Mouse (Mus musculus): ENCODE data around the gene Fam117a. TPM values are rescaled to one million over a fixed set of nuclear protein-coding genes. Genes with fewer than 3 reads are reported as not detected.
"Not testable (repeated sequence)": the region's sequence is repeated elsewhere in the genome, so short reads cannot be mapped to it uniquely, and the experiment has no call there.

Gene Fam117a
- total and polyA plus RNA-seq, 3 experiments: 30.9 to 159 (median 105) TPM

- Histone ChIP-seq H3K9me3 (replicated peaks) (no peaks in the 10 kb centered on the region), H3K36me3 (replicated peaks) (no peaks in the 10 kb centered on the region), H3K4me1 (ENCODE audit: insufficient read depth, low read depth, low read length) (no peaks in the 10 kb centered on the region), H3K27me3 (ENCODE audit: insufficient read depth, low read length) (peaks cover 69% of the 10 kb centered on the region), H3K4me3 (ENCODE audit: low read depth, low read length) (no peak overlapping the region)
- no peak for DNase-seq (ENCODE audit: low spot score)
- no peak for ATAC-seq (ENCODE audit: extremely low read depth, insufficient number of reproducible peaks, low FRiP score, poor library complexity, severe bottlenecking)
- TF ChIP-seq GATA2 (IDR thresholded peaks at IDR 0.05; ENCODE audit: borderline replicate concordance, low read depth, low read length): no peak
- no peak for TF ChIP-seq POLR2AphosphoS5 (IDR thresholded peaks at IDR 0.05; ENCODE audit: insufficient replicate concordance, low read depth, low read length)
- no peak for TF ChIP-seq TAL1 (conservative IDR thresholded peaks at IDR 0.05; ENCODE audit: low read depth, low read length)
- no peak for TF ChIP-seq CTCF (IDR thresholded peaks at IDR 0.05; ENCODE audit: low read depth, low read length)
- TF ChIP-seq GATA1 (IDR thresholded peaks at IDR 0.05; ENCODE audit: borderline replicate concordance, low read length): no peak
These were observed 65.9 kb downstream of the Fam117a start for GRCm38 (mm10) chr11:95402658-95403101.

GRCm38 (mm10) chr11:95403382-95404340, 66.8 kb downstream of the Fam117a start:
- no peak overlapping the region for H3K4me3 ChIP-seq (ENCODE audit: low read depth, low read length)
- H3K9me3 ChIP-seq (replicated peaks): no peaks in the 10 kb centered on the region
- no peak for ATAC-seq (ENCODE audit: extremely low read depth, insufficient number of reproducible peaks, low FRiP score, poor library complexity, severe bottlenecking)
- H3K4me1 ChIP-seq (ENCODE audit: insufficient read depth, low read depth, low read length): no peaks in the 10 kb centered on the region
- DNase-seq (ENCODE audit: low spot score): no peak
- H3K27me3 ChIP-seq (ENCODE audit: insufficient read depth, low read length): peaks cover 66% of the 10 kb centered on the region
- no peaks in the 10 kb centered on the region for H3K36me3 ChIP-seq (replicated peaks)
- TF ChIP-seq CTCF (IDR thresholded peaks at IDR 0.05; ENCODE audit: low read depth, low read length) (no peak), GATA2 (IDR thresholded peaks at IDR 0.05; ENCODE audit: borderline replicate concordance, low read depth, low read length) (no peak), TAL1 (conservative IDR thresholded peaks at IDR 0.05; ENCODE audit: low read depth, low read length) (no peak)

- no peak for TF ChIP-seq CTCF (IDR thresholded peaks at IDR 0.05; ENCODE audit: low read depth, low read length)
- no peak for TF ChIP-seq TAL1 (conservative IDR thresholded peaks at IDR 0.05; ENCODE audit: low read depth, low read length)
- no peak for TF ChIP-seq GATA2 (IDR thresholded peaks at IDR 0.05; ENCODE audit: borderline replicate concordance, low read depth, low read length)
- no peak for TF ChIP-seq POLR2AphosphoS5 (IDR thresholded peaks at IDR 0.05; ENCODE audit: insufficient replicate concordance, low read depth, low read length)
- H3K4me1 ChIP-seq (ENCODE audit: insufficient read depth, low read depth, low read length): no peaks in the 10 kb centered on the region
- peaks cover 54% of the 10 kb centered on the region for H3K27me3 ChIP-seq (ENCODE audit: insufficient read depth, low read length)
- no peak for DNase-seq (ENCODE audit: low spot score)
- no peak overlapping the region for H3K4me3 ChIP-seq (ENCODE audit: low read depth, low read length)
- H3K9me3 ChIP-seq (replicated peaks): no peaks in the 10 kb centered on the region
- no peak for ATAC-seq (ENCODE audit: extremely low read depth, insufficient number of reproducible peaks, low FRiP score, poor library complexity, severe bottlenecking)
- no peaks in the 10 kb centered on the region for H3K36me3 ChIP-seq (replicated peaks)
These were observed 69.0 kb downstream of the Fam117a start for GRCm38 (mm10) chr11:95405771-95406170.

GRCm38 (mm10) chr11:95406398-95406797, 69.6 kb downstream of the Fam117a start:
- not testable (repeated sequence) for H3K4me3 ChIP-seq (ENCODE audit: low read depth, low read length); H3K4me1 ChIP-seq (ENCODE audit: insufficient read depth, low read depth, low read length); ATAC-seq (ENCODE audit: extremely low read depth, insufficient number of reproducible peaks, low FRiP score, poor library complexity, severe bottlenecking); H3K9me3 ChIP-seq (replicated peaks); DNase-seq (ENCODE audit: low spot score); H3K36me3 ChIP-seq (replicated peaks)
- H3K27me3 ChIP-seq (ENCODE audit: insufficient read depth, low read length): peaks cover 48% of the 10 kb centered on the region

- TF ChIP-seq TAL1 (conservative IDR thresholded peaks at IDR 0.05; ENCODE audit: low read depth, low read length) (no peak), POLR2AphosphoS5 (IDR thresholded peaks at IDR 0.05; ENCODE audit: insufficient replicate concordance, low read depth, low read length) (no peak), GATA2 (IDR thresholded peaks at IDR 0.05; ENCODE audit: borderline replicate concordance, low read depth, low read length) (no peak), CTCF (IDR thresholded peaks at IDR 0.05; ENCODE audit: low read depth, low read length) (no peak), GATA1 (IDR thresholded peaks at IDR 0.05; ENCODE audit: borderline replicate concordance, low read length) (no peak)
- H3K4me1 ChIP-seq (ENCODE audit: insufficient read depth, low read depth, low read length): peaks cover 15% of the 10 kb centered on the region
- H3K9me3 ChIP-seq (replicated peaks): no peaks in the 10 kb centered on the region
- ATAC-seq (ENCODE audit: extremely low read depth, insufficient number of reproducible peaks, low FRiP score, poor library complexity, severe bottlenecking) (no peak), DNase-seq (ENCODE audit: low spot score) (no peak)
- no peaks in the 10 kb centered on the region for H3K36me3 ChIP-seq (replicated peaks)
- H3K4me3 ChIP-seq (ENCODE audit: low read depth, low read length): no peak overlapping the region
- peaks cover 33% of the 10 kb centered on the region for H3K27me3 ChIP-seq (ENCODE audit: insufficient read depth, low read length)
These were observed 72.8 kb downstream of the Fam117a start for GRCm38 (mm10) chr11:95409450-95410112.

GRCm38 (mm10) chr11:95411453-95412013, 74.7 kb downstream of the Fam117a start:
- H3K27me3 ChIP-seq (ENCODE audit: insufficient read depth, low read length): peaks cover 21% of the 10 kb centered on the region
- no peaks in the 10 kb centered on the region for H3K9me3 ChIP-seq (replicated peaks)
- no peak for TF ChIP-seq GATA1 (IDR thresholded peaks at IDR 0.05; ENCODE audit: borderline replicate concordance, low read length)
- TF ChIP-seq POLR2AphosphoS5 (IDR thresholded peaks at IDR 0.05; ENCODE audit: insufficient replicate concordance, low read depth, low read length): no peak
- TF ChIP-seq TAL1 (conservative IDR thresholded peaks at IDR 0.05; ENCODE audit: low read depth, low read length): no peak
- TF ChIP-seq CTCF (IDR thresholded peaks at IDR 0.05; ENCODE audit: low read depth, low read length): no peak
- TF ChIP-seq GATA2 (IDR thresholded peaks at IDR 0.05; ENCODE audit: borderline replicate concordance, low read depth, low read length): no peak
- no peak overlapping the region for H3K4me3 ChIP-seq (ENCODE audit: low read depth, low read length)
- ATAC-seq (ENCODE audit: extremely low read depth, insufficient number of reproducible peaks, low FRiP score, poor library complexity, severe bottlenecking) (no peak), DNase-seq (ENCODE audit: low spot score) (no peak)
- peaks cover 32% of the 10 kb centered on the region for H3K4me1 ChIP-seq (ENCODE audit: insufficient read depth, low read depth, low read length)
- H3K36me3 ChIP-seq (replicated peaks): peaks cover 3% of the 10 kb centered on the region

Data from G1E (cell line).